Mouse (Mus musculus): ENCODE results near the gene Kank1. TPM values are rescaled to one million over a fixed set of nuclear protein-coding genes. Genes with fewer than 3 reads are reported as not detected.

Kank1 gene
- total and polyA plus RNA-seq, 2 experiments from 2014 or later = 27.0 to 41.2 TPM

GRCm38 (mm10) chr19:25419983-25420382 is 183.2 kb downstream of the Kank1 start:
- ATAC-seq (ENCODE audit: insufficient read depth, low read depth) = peak; percentile 14; the same call in 1 of the 2 replicates
- Histone ChIP-seq H3K4me3 (ENCODE audit: low read depth, low read length) (no peak overlapping the region), H3K9me3 (replicated peaks; ENCODE audit: control insufficient read depth, low read length) (no peaks in the 10 kb centered on the region), H3K9ac (replicated peaks; ENCODE audit: low read depth, low read length) (no peak overlapping the region; the same call in 1 of the 2 replicates), H3K36me3 (replicated peaks; ENCODE audit: control insufficient read depth, insufficient read depth, low read length) (peaks cover 33% of the 10 kb centered on the region), H3K27me3 (ENCODE audit: control insufficient read depth, insufficient read depth, low read length) (no peaks in the 10 kb centered on the region), H3K4me2 (ENCODE audit: low read depth, low read length) (peak overlapping the region; percentile 16; the same call in 1 of the 2 replicates), H3K4me1 (ENCODE audit: control insufficient read depth, insufficient read depth) (peaks cover 24% of the 10 kb centered on the region), H3K27ac (ENCODE audit: low read depth) (peak overlapping the region; percentile 58; the same call in 1 of the 2 replicates)
- no peak for DNase-seq (ENCODE audit: low spot score)
- no peak for TF ChIP-seq CTCF (IDR thresholded peaks at IDR 0.05; ENCODE audit: low read depth)
- no peak for TF ChIP-seq EP300 (IDR thresholded peaks at IDR 0.05; ENCODE audit: low read depth)
- whole genome bisulfite sequencing = 49% methylated on average over 8 of the region's 8 CpGs

GRCm38 (mm10) chr19:25422096-25422495 is 185.3 kb downstream of the Kank1 start:
- DNase-seq (ENCODE audit: low spot score) (no peak), ATAC-seq (ENCODE audit: insufficient read depth, low read depth) (no peak)
- Histone ChIP-seq H3K9ac (replicated peaks; ENCODE audit: low read depth, low read length) (no peak overlapping the region), H3K4me2 (ENCODE audit: low read depth, low read length) (no peak overlapping the region), H3K36me3 (replicated peaks; ENCODE audit: control insufficient read depth, insufficient read depth, low read length) (peaks cover 29% of the 10 kb centered on the region), H3K4me3 (ENCODE audit: low read depth, low read length) (no peak overlapping the region), H3K4me1 (ENCODE audit: control insufficient read depth, insufficient read depth) (peaks cover 26% of the 10 kb centered on the region), H3K27ac (ENCODE audit: low read depth) (0 out of 2 replicates have a peak overlapping the region, but pooled peaks have one; percentile 26), H3K9me3 (replicated peaks; ENCODE audit: control insufficient read depth, low read length) (no peaks in the 10 kb centered on the region), H3K27me3 (ENCODE audit: control insufficient read depth, insufficient read depth, low read length) (no peaks in the 10 kb centered on the region)
- TF ChIP-seq CTCF (IDR thresholded peaks at IDR 0.05; ENCODE audit: low read depth) (no peak), EP300 (IDR thresholded peaks at IDR 0.05; ENCODE audit: low read depth) (no peak)
- 67% methylated on average over 7 of the region's 7 CpGs for WGBS

DNA sequence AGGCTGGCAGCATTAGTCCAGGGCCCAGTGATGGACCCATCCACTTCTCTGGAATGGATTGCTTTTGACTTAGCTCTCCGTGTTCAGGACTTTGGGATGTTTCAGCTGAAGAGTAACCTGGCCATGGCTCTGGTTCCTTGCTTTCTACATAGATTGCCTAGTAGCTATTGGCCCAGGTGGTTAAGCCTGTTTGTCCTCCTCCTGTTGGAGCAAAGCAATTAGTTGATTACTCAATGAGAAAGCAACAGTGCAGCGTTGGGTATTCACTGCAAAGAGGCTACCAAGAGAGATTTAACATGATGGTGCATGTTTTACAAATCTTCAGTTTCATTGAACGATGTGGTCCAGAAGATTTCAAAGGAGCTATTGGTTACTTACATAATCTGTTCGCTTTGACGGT is 186.6 kb downstream of the Kank1 start:
- no peaks in the 10 kb centered on the region for H3K27me3 ChIP-seq (ENCODE audit: control insufficient read depth, insufficient read depth, low read length)
- 88% methylated on average over 5 of the region's 5 CpGs for WGBS
- ATAC-seq (ENCODE audit: insufficient read depth, low read depth) (no peak), DNase-seq (ENCODE audit: low spot score) (no peak)
- no peak for TF ChIP-seq CTCF (IDR thresholded peaks at IDR 0.05; ENCODE audit: low read depth)
- TF ChIP-seq EP300 (IDR thresholded peaks at IDR 0.05; ENCODE audit: low read depth) = no peak
- no peak overlapping the region for H3K4me2 ChIP-seq (ENCODE audit: low read depth, low read length)
- H3K4me1 ChIP-seq (ENCODE audit: control insufficient read depth, insufficient read depth) = peaks cover 15% of the 10 kb centered on the region
- H3K9me3 ChIP-seq (replicated peaks; ENCODE audit: control insufficient read depth, low read length) = no peaks in the 10 kb centered on the region
- H3K9ac ChIP-seq (replicated peaks; ENCODE audit: low read depth, low read length) = no peak overlapping the region
- no peak overlapping the region for H3K27ac ChIP-seq (ENCODE audit: low read depth)
- H3K4me3 ChIP-seq (ENCODE audit: low read depth, low read length) = no peak overlapping the region
- H3K36me3 ChIP-seq (replicated peaks; ENCODE audit: control insufficient read depth, insufficient read depth, low read length) = peaks cover 32% of the 10 kb centered on the region

GRCm38 (mm10) chr19:25426431-25426830 is 189.7 kb downstream of the Kank1 start:
- H3K9me3 ChIP-seq (replicated peaks; ENCODE audit: control insufficient read depth, low read length) = no peaks in the 10 kb centered on the region
- DNase-seq (ENCODE audit: low spot score) = peak; percentile 73
- peaks cover 7% of the 10 kb centered on the region for H3K4me1 ChIP-seq (ENCODE audit: control insufficient read depth, insufficient read depth)
- peak; percentile 29; the same call in 1 of the 2 replicates for TF ChIP-seq EP300 (IDR thresholded peaks at IDR 0.05; ENCODE audit: low read depth)
- no peak; the same call in none of the 2 replicates for TF ChIP-seq CTCF (IDR thresholded peaks at IDR 0.05; ENCODE audit: low read depth)
- peaks cover 62% of the 10 kb centered on the region for H3K36me3 ChIP-seq (replicated peaks; ENCODE audit: control insufficient read depth, insufficient read depth, low read length)
- H3K4me2 ChIP-seq (ENCODE audit: low read depth, low read length) = no peak overlapping the region
- peak; percentile 82 for ATAC-seq (ENCODE audit: insufficient read depth, low read depth)
- no peak overlapping the region for H3K9ac ChIP-seq (replicated peaks; ENCODE audit: low read depth, low read length)
- WGBS = 30% methylated on average over 5 of the region's 5 CpGs
- no peak overlapping the region for H3K4me3 ChIP-seq (ENCODE audit: low read depth, low read length)
- peak overlapping the region; percentile 87 for H3K27ac ChIP-seq (ENCODE audit: low read depth)
- no peaks in the 10 kb centered on the region for H3K27me3 ChIP-seq (ENCODE audit: control insufficient read depth, insufficient read depth, low read length)

DNA sequence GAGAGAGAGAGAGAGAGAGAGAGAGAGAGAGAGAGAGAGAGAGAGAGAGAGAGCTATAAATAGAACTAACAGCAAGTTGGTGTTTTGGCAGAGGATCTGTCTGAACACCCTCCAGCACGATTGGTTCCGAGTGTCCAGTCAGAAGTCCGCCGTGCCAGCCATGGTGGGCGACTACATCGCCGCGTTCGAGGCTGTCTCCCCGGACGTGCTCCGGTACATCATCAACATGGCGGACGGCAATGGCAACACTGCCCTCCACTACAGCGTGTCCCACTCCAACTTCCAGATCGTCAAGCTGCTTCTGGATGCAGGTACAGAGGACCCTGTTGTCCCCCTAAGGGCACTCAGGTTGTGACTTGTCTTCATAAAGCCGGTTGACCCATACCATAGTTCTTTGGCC is 191.1 kb downstream of the Kank1 start:
- H3K4me3 ChIP-seq (ENCODE audit: low read depth, low read length) = no peak overlapping the region
- H3K9ac ChIP-seq (replicated peaks; ENCODE audit: low read depth, low read length) = no peak overlapping the region
- H3K27ac ChIP-seq (ENCODE audit: low read depth) = 0 out of 2 replicates have a peak overlapping the region, but pooled peaks have one; percentile 17
- H3K4me2 ChIP-seq (ENCODE audit: low read depth, low read length) = no peak overlapping the region
- DNase-seq (ENCODE audit: low spot score) (peak; percentile 51), ATAC-seq (ENCODE audit: insufficient read depth, low read depth) (no peak)
- no peaks in the 10 kb centered on the region for H3K9me3 ChIP-seq (replicated peaks; ENCODE audit: control insufficient read depth, low read length)
- peaks cover 66% of the 10 kb centered on the region for H3K36me3 ChIP-seq (replicated peaks; ENCODE audit: control insufficient read depth, insufficient read depth, low read length)
- H3K4me1 ChIP-seq (ENCODE audit: control insufficient read depth, insufficient read depth) = peaks cover 7% of the 10 kb centered on the region; the same call in 1 of the 2 replicates
- WGBS = 72% methylated on average over 17 of the region's 17 CpGs
- TF ChIP-seq CTCF (IDR thresholded peaks at IDR 0.05; ENCODE audit: low read depth) (no peak), EP300 (IDR thresholded peaks at IDR 0.05; ENCODE audit: low read depth) (no peak)
- H3K27me3 ChIP-seq (ENCODE audit: control insufficient read depth, insufficient read depth, low read length) = no peaks in the 10 kb centered on the region

Data from heart, postnatal 0 days (tissue).